Mouse (Mus musculus): ENCODE results near the gene Znrf4.

The Znrf4 gene

GRCm38 (mm10) chr17:56512310-56512709 lies at the start of gene Znrf4:
Znrf4 (minus strand) TSS chr17:56512431.
- DNase-seq: no peak

- DNase-seq: no peak
Measured at GRCm38 (mm10) chr17:56561866-56562265, 49.6 kb upstream of the Znrf4 start.

GRCm38 (mm10) chr17:56560131-56560530 lies 47.9 kb upstream of the Znrf4 start:
- DNase-seq: no peak

GRCm38 (mm10) chr17:56559386-56559785 lies 47.2 kb upstream of the Znrf4 start:
- no peak for DNase-seq

- peak; percentile 68 for DNase-seq
Measured at GRCm38 (mm10) chr17:56558448-56558847, 46.2 kb upstream of the Znrf4 start.

GRCm38 (mm10) chr17:56554122-56554551 lies 41.9 kb upstream of the Znrf4 start, which contains the start of gene Gm20219:
Gm20219 (minus strand) TSS chr17:56554387.
- no peak for DNase-seq

- peak; percentile 71 for DNase-seq
Measured at GRCm38 (mm10) chr17:56552781-56553363, 40.6 kb upstream of the Znrf4 start.

- no peak for DNase-seq
Measured at GRCm38 (mm10) chr17:56551841-56552581, 39.8 kb upstream of the Znrf4 start.

- DNase-seq: peak; percentile 3
Measured at GRCm38 (mm10) chr17:56550784-56551475, 38.7 kb upstream of the Znrf4 start.

- DNase-seq: no peak
Measured at GRCm38 (mm10) chr17:56548605-56549105, 36.4 kb upstream of the Znrf4 start.

GRCm38 (mm10) chr17:56547846-56548604 lies 35.8 kb upstream of the Znrf4 start:
- no peak for DNase-seq

GRCm38 (mm10) chr17:56547116-56547845 lies 35.0 kb upstream of the Znrf4 start:
- DNase-seq: no peak

- no peak for DNase-seq
Measured at GRCm38 (mm10) chr17:56546576-56546975, 34.3 kb upstream of the Znrf4 start.

GRCm38 (mm10) chr17:56545945-56546344 lies 33.7 kb upstream of the Znrf4 start:
- no peak for DNase-seq

GRCm38 (mm10) chr17:56544699-56545387 lies 32.6 kb upstream of the Znrf4 start:
- no peak for DNase-seq

GRCm38 (mm10) chr17:56543684-56544224 lies 31.5 kb upstream of the Znrf4 start:
- DNase-seq: no peak

GRCm38 (mm10) chr17:56542736-56543135 lies 30.5 kb upstream of the Znrf4 start:
- DNase-seq: no peak

GRCm38 (mm10) chr17:56540562-56540975 lies 28.3 kb upstream of the Znrf4 start:
- DNase-seq: no peak

- no peak for DNase-seq
Measured at GRCm38 (mm10) chr17:56537912-56538311, 25.7 kb upstream of the Znrf4 start.

- no peak for DNase-seq
Measured at GRCm38 (mm10) chr17:56536874-56537273, 24.6 kb upstream of the Znrf4 start.

GRCm38 (mm10) chr17:56536192-56536591 lies 24.0 kb upstream of the Znrf4 start:
- no peak for DNase-seq

Data from right cerebral cortex, postnatal 25 days (tissue).